Mouse (Mus musculus) hindbrain, embryonic 15.5 days (tissue): ENCODE measurements at regions not wholly inside any gene's neighbourhood (a gene's known extent, or its start where the extent isn't known, plus 50 kb on each side); places are given as distances from the start of the nearest gene placed in this dataset.

ENCODE experiments used
- ATAC-seq: fragments of 200-750 bp; cut with Nextera tagmentation; 2 replicates; pipeline ENCODE4 v1.8.0; 2017; ENCODE audit warnings: low read depth, moderate number of reproducible peaks, moderate TSS enrichment; ENCODE audit not compliant: low FRiP score
- H3K27ac ChIP-seq: fragments of 300-500 bp; sonication (generic); replicated peaks from 2 replicates; pipeline ENCODE4 v1.5.1; 2015; ENCODE audit warnings: mild to moderate bottlenecking, inconsistent platforms
- H3K27me3 ChIP-seq: fragments of 300-500 bp; sonication (generic); 2 replicates; pipeline ENCODE4 v1.6.1; 2015; ENCODE audit warnings: control low read depth, inconsistent platforms
- H3K36me3 ChIP-seq: fragments of 300-500 bp; sonication (generic); 2 replicates; pipeline ENCODE4 v1.6.1; 2015; ENCODE audit warnings: control low read depth, inconsistent platforms
- H3K4me1 ChIP-seq: fragments of 300-500 bp; sonication (generic); replicated peaks from 2 replicates; pipeline ENCODE4 v1.6.1; 2015; ENCODE audit warnings: control low read depth, inconsistent platforms
- H3K4me2 ChIP-seq: fragments of 300-500 bp; sonication (generic); 2 replicates; pipeline ENCODE4 v1.6.1; 2015; ENCODE audit warnings: moderate library complexity, mild to moderate bottlenecking, inconsistent platforms
- H3K4me3 ChIP-seq: fragments of 300-500 bp; sonication (generic); 2 replicates; pipeline ENCODE4 v1.5.1; 2015; ENCODE audit warnings: mild to moderate bottlenecking, inconsistent platforms
- H3K9ac ChIP-seq: fragments of 300-500 bp; sonication (generic); 2 replicates; pipeline ENCODE4 v1.6.1; 2015; ENCODE audit warnings: inconsistent platforms
- H3K9me3 ChIP-seq: fragments of 300-500 bp; sonication (generic); 2 replicates; pipeline ENCODE4 v1.6.1; 2016; ENCODE audit warnings: control low read depth, inconsistent platforms
- WGBS: fragments of 180-500 bp; shearing (Covaris S2); methylation state at CpG from one replicate; pipeline ENCODE4 v1.1.7; 2015; 5-methylcytosine and 5-hydroxymethylcytosine counted together

GRCm38 (mm10) chr2:174868186-174868585 is 107.8 kb downstream of the Edn3 start:
- H3K27me3 ChIP-seq, result no peaks in the 10 kb centered on the region
- no peaks in the 10 kb centered on the region for H3K36me3 ChIP-seq
- peaks cover 7% of the 10 kb centered on the region for H3K4me1 ChIP-seq
- no peak overlapping the region for H3K9ac ChIP-seq
- no peak overlapping the region for H3K4me3 ChIP-seq
- H3K9me3 ChIP-seq, result no peaks in the 10 kb centered on the region
- H3K4me2 ChIP-seq, result no peak overlapping the region
- no peak for ATAC-seq
- 75% methylated on average over 3 of the region's 3 CpGs for WGBS
- no peak overlapping the region for H3K27ac ChIP-seq

- Histone ChIP-seq H3K27ac (no peak overlapping the region), H3K4me3 (no peak overlapping the region), H3K9ac (no peak overlapping the region), H3K27me3 (no peaks in the 10 kb centered on the region), H3K9me3 (no peaks in the 10 kb centered on the region), H3K4me1 (peaks cover 7% of the 10 kb centered on the region), H3K36me3 (no peaks in the 10 kb centered on the region), H3K4me2 (no peak overlapping the region)
- ATAC-seq, result no peak
- 73% methylated on average over 8 of the region's 8 CpGs for WGBS
These were observed 108.4 kb downstream of the Edn3 start for GRCm38 (mm10) chr2:174868743-174869369.

GRCm38 (mm10) chr2:174870284-174870683 is 109.9 kb downstream of the Edn3 start:
- Histone ChIP-seq H3K9me3 (no peaks in the 10 kb centered on the region), H3K9ac (no peak overlapping the region), H3K27me3 (no peaks in the 10 kb centered on the region), H3K4me3 (no peak overlapping the region), H3K4me1 (peaks cover 7% of the 10 kb centered on the region), H3K36me3 (no peaks in the 10 kb centered on the region), H3K27ac (no peak overlapping the region), H3K4me2 (no peak overlapping the region)
- 0 out of 2 replicates have a peak, but pooled peaks have one; percentile 23 for ATAC-seq
- 59% methylated on average over 5 of the region's 5 CpGs for WGBS

GRCm38 (mm10) chr2:174871225-174871624 is 110.8 kb downstream of the Edn3 start:
- Histone ChIP-seq H3K9ac (no peak overlapping the region), H3K4me1 (peaks cover 7% of the 10 kb centered on the region), H3K27me3 (no peaks in the 10 kb centered on the region), H3K4me2 (no peak overlapping the region), H3K36me3 (no peaks in the 10 kb centered on the region), H3K9me3 (no peaks in the 10 kb centered on the region), H3K27ac (no peak overlapping the region), H3K4me3 (no peak overlapping the region)
- ATAC-seq, result no peak
- 75% methylated on average over 10 of the region's 10 CpGs for WGBS

GRCm38 (mm10) chr2:174871844-174872243 is 111.4 kb downstream of the Edn3 start:
- no peak overlapping the region for H3K9ac ChIP-seq
- no peak overlapping the region for H3K4me3 ChIP-seq
- no peak overlapping the region for H3K4me2 ChIP-seq
- H3K9me3 ChIP-seq, result no peaks in the 10 kb centered on the region
- no peaks in the 10 kb centered on the region for H3K27me3 ChIP-seq
- H3K36me3 ChIP-seq, result no peaks in the 10 kb centered on the region
- no peak overlapping the region for H3K27ac ChIP-seq
- WGBS, result 43% methylated on average over 3 of the region's 3 CpGs
- 0 out of 2 replicates have a peak, but pooled peaks have one; percentile 48 for ATAC-seq
- peaks cover 7% of the 10 kb centered on the region for H3K4me1 ChIP-seq

DNA sequence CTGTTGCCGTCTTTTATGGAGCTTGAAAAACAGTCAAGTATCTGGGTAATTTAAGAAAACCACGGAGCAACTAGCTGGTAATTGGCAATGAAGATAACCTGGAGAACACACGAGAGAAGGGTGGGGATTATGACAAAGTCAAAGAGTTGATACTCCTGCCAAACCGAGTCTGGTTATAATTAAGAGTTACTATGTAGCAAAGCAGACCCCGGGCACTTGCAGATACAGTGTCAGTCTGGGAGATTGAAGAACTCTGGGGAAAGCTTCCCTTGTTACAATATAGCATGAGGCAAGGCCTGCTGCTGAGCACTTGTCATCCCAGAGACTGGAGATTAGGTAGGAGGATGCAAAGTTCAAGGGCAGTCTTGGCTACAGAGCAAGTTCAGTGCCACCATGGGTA is 116.5 kb downstream of the Edn3 start:
- ATAC-seq, result no peak
- no peak overlapping the region for H3K27ac ChIP-seq
- WGBS, result 66% methylated on average over 5 of the region's 5 CpGs

GRCm38 (mm10) chr2:174878979-174879378 is 118.6 kb downstream of the Edn3 start:
- H3K27ac ChIP-seq, result no peak overlapping the region
- no peaks in the 10 kb centered on the region for H3K9me3 ChIP-seq
- no peak overlapping the region for H3K4me2 ChIP-seq
- no peaks in the 10 kb centered on the region for H3K36me3 ChIP-seq
- H3K9ac ChIP-seq, result no peak overlapping the region
- WGBS, result 80% methylated on average over 4 of the region's 4 CpGs
- no peaks in the 10 kb centered on the region for H3K27me3 ChIP-seq
- no peak overlapping the region for H3K4me3 ChIP-seq
- no peaks in the 10 kb centered on the region for H3K4me1 ChIP-seq
- no peak for ATAC-seq

More for the DNA sequence above, 116.5 kb downstream of the Edn3 start:
- Histone ChIP-seq H3K4me3 (no peak overlapping the region), H3K4me2 (no peak overlapping the region), H3K9ac (no peak overlapping the region), H3K27me3 (no peaks in the 10 kb centered on the region), H3K4me1 (peaks cover 5% of the 10 kb centered on the region), H3K36me3 (no peaks in the 10 kb centered on the region), H3K9me3 (no peaks in the 10 kb centered on the region)

GRCm38 (mm10) chr2:174880659-174881058 is 120.2 kb downstream of the Edn3 start:
- Histone ChIP-seq H3K36me3 (no peaks in the 10 kb centered on the region), H3K4me3 (no peak overlapping the region), H3K9ac (no peak overlapping the region), H3K4me2 (no peak overlapping the region), H3K9me3 (no peaks in the 10 kb centered on the region), H3K4me1 (no peaks in the 10 kb centered on the region), H3K27me3 (no peaks in the 10 kb centered on the region), H3K27ac (no peak overlapping the region)
- WGBS, result 89% methylated on average over 13 of the region's 13 CpGs
- no peak for ATAC-seq

- H3K4me2 ChIP-seq, result 0 out of 2 replicates have a peak overlapping the region, but pooled peaks have one; percentile 1
- no peak overlapping the region; the same call in 1 of the 2 replicates for H3K27ac ChIP-seq
- WGBS, result 51% methylated on average over 19 of the region's 19 CpGs
- H3K9ac ChIP-seq, result no peak overlapping the region
- H3K36me3 ChIP-seq, result no peaks in the 10 kb centered on the region
- H3K4me3 ChIP-seq, result no peak overlapping the region
- H3K4me1 ChIP-seq, result no peaks in the 10 kb centered on the region
- H3K27me3 ChIP-seq, result no peaks in the 10 kb centered on the region
- H3K9me3 ChIP-seq, result no peaks in the 10 kb centered on the region
- 0 out of 2 replicates have a peak, but pooled peaks have one; percentile 54 for ATAC-seq
These were observed 124.1 kb downstream of the Edn3 start for GRCm38 (mm10) chr2:174884232-174885225.

DNA sequence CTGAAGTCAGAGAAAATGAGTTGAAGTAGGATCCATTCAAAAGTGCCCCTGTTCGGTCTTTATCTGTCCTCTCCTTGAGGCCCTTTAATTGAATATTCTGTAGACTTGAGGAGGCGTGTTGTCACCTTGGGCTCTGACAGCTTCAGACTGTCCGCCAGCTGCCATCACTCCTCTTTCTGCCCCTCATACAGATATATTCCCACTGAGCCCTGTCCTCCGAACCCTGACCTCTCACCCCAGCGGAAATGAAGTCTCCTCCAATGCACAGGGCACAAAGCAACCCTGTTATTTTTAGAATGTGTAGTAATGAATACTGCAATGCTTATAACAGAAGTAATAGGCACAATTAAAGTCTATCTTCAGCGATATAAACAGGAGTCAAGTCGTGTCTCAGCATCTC is 117.4 kb upstream of the Gm14444 start:
- WGBS, result 67% methylated on average over 7 of the region's 7 CpGs
- Histone ChIP-seq H3K4me1 (peaks cover 8% of the 10 kb centered on the region; the same call in 1 of the 2 replicates), H3K4me3 (no peak overlapping the region), H3K9me3 (no peaks in the 10 kb centered on the region), H3K36me3 (no peaks in the 10 kb centered on the region), H3K27ac (no peak overlapping the region), H3K27me3 (no peaks in the 10 kb centered on the region), H3K4me2 (no peak overlapping the region), H3K9ac (no peak overlapping the region)
- ATAC-seq, result no peak

DNA sequence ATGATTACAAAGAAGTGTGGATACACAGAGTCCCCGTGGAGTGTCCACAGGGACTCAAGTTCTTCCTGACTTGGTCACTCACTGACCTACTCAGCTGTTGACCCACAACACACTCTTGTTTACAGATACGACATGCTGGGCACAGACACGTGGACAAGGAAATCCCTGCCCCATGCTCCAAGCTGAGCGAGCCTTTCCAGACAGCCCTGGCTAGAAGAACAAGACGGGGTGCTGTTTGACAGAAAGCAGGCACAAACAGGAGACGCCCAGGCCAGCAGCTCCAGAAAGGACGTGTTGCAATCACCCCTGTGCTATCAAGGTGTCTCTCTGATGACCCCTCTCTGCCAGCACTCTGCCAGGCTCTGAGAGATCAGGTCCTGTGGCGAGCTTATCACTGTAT is 112.6 kb upstream of the Gm14444 start:
- Histone ChIP-seq H3K9me3 (no peaks in the 10 kb centered on the region), H3K27ac (no peak overlapping the region), H3K27me3 (no peaks in the 10 kb centered on the region), H3K36me3 (no peaks in the 10 kb centered on the region), H3K4me2 (no peak overlapping the region), H3K4me1 (peaks cover 6% of the 10 kb centered on the region; the same call in 1 of the 2 replicates), H3K9ac (no peak overlapping the region), H3K4me3 (no peak overlapping the region)
- WGBS, result 79% methylated on average over 8 of the region's 8 CpGs
- no peak for ATAC-seq
